Mouse (Mus musculus) heart, adult 18-20 months (tissue): ENCODE results near the gene Olfr961. TPM values are rescaled to one million over a fixed set of nuclear protein-coding genes. Genes with fewer than 3 reads are reported as not detected.

ENCODE experiments used
- DNase-seq, 2 experiments: peaks; one replicate each; pipeline ENCODE4 v3.0.0; 2021 to 2022; ENCODE audit warnings: mixed read lengths in 1 of 2
- long read RNA-seq, 2 experiments: library from polyadenylated mRNA; stranded (forward); transcript quantifications; one replicate each; pipeline ENCODE4 v2.0.0; 2021
- total RNA-seq, 2 experiments: library from RNA; stranded (reverse); gene quantifications; 2 replicates each; pipeline ENCODE4 v1.2.3; 2021

Olfr961 gene
- not detected for total RNA-seq
- long read RNA-seq, experiment 1: 0 reads
- long read RNA-seq, experiment 2: 0 reads

- no peak for DNase-seq
Measured at GRCm38 (mm10) chr9:39644785-39645184, at the start of gene Olfr961. Olfr961 (plus strand) TSS chr9:39645085.

- DNase-seq: peak in 1 of 2 experiments; percentile 1
Measured at GRCm38 (mm10) chr9:39602536-39603332, 42.2 kb upstream of the Olfr961 start.

- DNase-seq: peak in 1 of 2 experiments; percentile 8
Measured at GRCm38 (mm10) chr9:39603333-39603845, 41.5 kb upstream of the Olfr961 start.

- DNase-seq: peak in 1 of 2 experiments; percentile 2
Measured at GRCm38 (mm10) chr9:39603999-39604453, 40.9 kb upstream of the Olfr961 start, which contains the start of gene AW551984. AW551984 (minus strand) TSS chr9:39604403.

- DNase-seq: no peak
Measured at GRCm38 (mm10) chr9:39608497-39608896, 36.4 kb upstream of the Olfr961 start.

- no peak for DNase-seq
Measured at GRCm38 (mm10) chr9:39610355-39610754, 34.5 kb upstream of the Olfr961 start, which contains the start of gene Olfr148. Olfr148 (plus strand) TSS chr9:39610655.

GRCm38 (mm10) chr9:39611953-39612352 is 32.9 kb upstream of the Olfr961 start:
- peak in 1 of 2 experiments; percentile 16 for DNase-seq

GRCm38 (mm10) chr9:39621073-39621472 is 23.8 kb upstream of the Olfr961 start, which contains the start of gene Olfr960:
Olfr960 (plus strand) TSS chr9:39621373.
- no peak for DNase-seq

- DNase-seq: no peak
Measured at GRCm38 (mm10) chr9:39623783-39624182, 21.1 kb upstream of the Olfr961 start.

GRCm38 (mm10) chr9:39624711-39625110 is 20.2 kb upstream of the Olfr961 start:
- no peak for DNase-seq

GRCm38 (mm10) chr9:39629069-39629468 is 15.8 kb upstream of the Olfr961 start:
- no peak for DNase-seq

GRCm38 (mm10) chr9:39633913-39634594 is 10.8 kb upstream of the Olfr961 start:
- no peak for DNase-seq

GRCm38 (mm10) chr9:39647382-39647781 is 2.5 kb downstream of the Olfr961 start:
- DNase-seq: no peak

- DNase-seq: no peak
Measured at GRCm38 (mm10) chr9:39654756-39655396, 10.0 kb downstream of the Olfr961 start.

- DNase-seq: no peak
Measured at GRCm38 (mm10) chr9:39666905-39667304, 22.0 kb downstream of the Olfr961 start, which contains the start of gene Olfr963. Olfr963 (plus strand) TSS chr9:39667205.

GRCm38 (mm10) chr9:39669723-39670122 is 24.8 kb downstream of the Olfr961 start:
- no peak for DNase-seq

- no peak for DNase-seq
Measured at GRCm38 (mm10) chr9:39674820-39675219, 29.9 kb downstream of the Olfr961 start.

GRCm38 (mm10) chr9:39678557-39678956 is 33.7 kb downstream of the Olfr961 start:
- DNase-seq: no peak

- no peak for DNase-seq
Measured at GRCm38 (mm10) chr9:39679280-39679679, 34.4 kb downstream of the Olfr961 start.
